Mouse (Mus musculus) heart, postnatal 0 days (tissue): ENCODE measurements around the gene Hsf2bp. TPM values are rescaled to one million over a fixed set of nuclear protein-coding genes. Genes with fewer than 3 reads are reported as not detected.
"Not testable (repeated sequence)": the region's sequence is repeated elsewhere in the genome, so short reads cannot be mapped to it uniquely, and the experiment has no call there.

Source experiments
- ATAC-seq: fragments of 200-750 bp; cut with Nextera tagmentation; 2 replicates; pipeline ENCODE4 v1.8.0; 2017; ENCODE audit warnings: low read depth, moderate number of reproducible peaks, moderate library complexity; ENCODE audit not compliant: insufficient read depth
- DNase-seq: peaks from one replicate; pipeline ENCODE4 v3.0.0-alpha.2; 2016; ENCODE audit warnings: low spot score
- H3K27ac ChIP-seq: fragments of 300-500 bp; sonication (generic); 2 replicates; pipeline ENCODE4 v1.5.1; 2014; ENCODE audit warnings: low read depth, mild to moderate bottlenecking
- H3K27me3 ChIP-seq: fragments of 300-500 bp; sonication (generic); 2 replicates; pipeline ENCODE4 v1.6.1; 2014; ENCODE audit warnings: low read length, mixed read lengths; ENCODE audit not compliant: control insufficient read depth, insufficient read depth
- H3K36me3 ChIP-seq: fragments of 300-500 bp; sonication (generic); replicated peaks from 2 replicates; pipeline ENCODE4 v1.6.1; 2014; ENCODE audit warnings: low read length, mixed read lengths; ENCODE audit not compliant: control insufficient read depth, insufficient read depth
- H3K4me1 ChIP-seq: fragments of 300-500 bp; sonication (generic); 2 replicates; pipeline ENCODE4 v1.6.1; 2014; ENCODE audit warnings: antibody characterized with exemption; ENCODE audit not compliant: control insufficient read depth, insufficient read depth
- H3K4me2 ChIP-seq: fragments of 300-500 bp; sonication (generic); 2 replicates; pipeline ENCODE4 v1.6.1; 2014; ENCODE audit warnings: low read depth, mild to moderate bottlenecking, low read length, moderate library complexity
- H3K4me3 ChIP-seq: fragments of 300-500 bp; sonication (generic); 2 replicates; pipeline ENCODE4 v1.5.1; 2014; ENCODE audit warnings: low read depth, low read length
- H3K9ac ChIP-seq: fragments of 300-500 bp; sonication (generic); replicated peaks from 2 replicates; pipeline ENCODE4 v1.6.1; 2014; ENCODE audit warnings: low read depth, low read length, mixed read lengths
- H3K9me3 ChIP-seq: fragments of 300-500 bp; sonication (generic); replicated peaks from 2 replicates; pipeline ENCODE4 v1.6.1; 2016; ENCODE audit warnings: low read length; ENCODE audit not compliant: control insufficient read depth
- CTCF ChIP-seq: IDR thresholded peaks from 2 replicates; pipeline ENCODE4 v1.5.1; 2016; ENCODE audit warnings: antibody characterized with exemption, control low read depth, low read depth
- EP300 ChIP-seq: IDR thresholded peaks from 2 replicates; pipeline ENCODE4 v1.6.1; 2016; ENCODE audit warnings: antibody characterized with exemption, low read depth
- WGBS: fragments of 180-500 bp; shearing (Covaris S2); extraction: QIAGEN DNeasy Blood & Tissue Kit; methylation state at CpG from one replicate; pipeline ENCODE4 v1.1.7; 2014; 5-methylcytosine and 5-hydroxymethylcytosine counted together
- polyA plus RNA-seq: library from polyadenylated mRNA; unstranded; fragments of >200 nt; fragmentation: Nextera tagmentation; extraction: Ambion mirVana; gene quantifications from 2 replicates; pipeline ENCODE4 v1.2.1, GENCODE M21; 2015
- total RNA-seq: library from RNA; depleted of rRNA; stranded (reverse); fragments of >200 nt; gene quantifications from 2 replicates; pipeline ENCODE4 v1.2.3, GENCODE M21; 2014; ENCODE audit warnings: low replicate concordance

Hsf2bp gene
- total and polyA plus RNA-seq, 2 experiments from 2014 or later, result 0.19 TPM; not detected in 1

DNA sequence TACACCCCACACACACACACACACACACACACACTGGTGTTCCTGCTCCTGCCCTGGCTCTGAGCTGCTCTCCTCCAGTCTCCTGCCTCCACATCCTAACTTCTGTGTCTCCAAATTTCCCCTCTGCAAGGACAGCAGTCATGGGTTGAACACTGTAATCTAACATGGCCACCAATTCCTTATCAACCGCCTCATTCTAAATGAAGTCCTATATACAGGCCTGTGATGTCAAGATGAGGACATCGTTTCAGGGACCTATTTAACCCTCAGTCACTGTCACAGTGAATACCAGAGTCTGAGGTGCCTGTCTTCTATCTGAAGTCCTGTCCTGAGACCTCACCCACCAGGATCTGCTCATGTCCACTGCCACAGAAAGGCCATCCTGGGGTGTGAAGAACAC, 32.7 kb upstream of the Hsf2bp start:
- Histone ChIP-seq H3K4me2 (no peak overlapping the region), H3K27ac (no peak overlapping the region), H3K36me3 (no peaks in the 10 kb centered on the region), H3K9ac (no peak overlapping the region), H3K4me1 (0 out of 2 replicates have a peak, but pooled peaks cover under 1% of the 10 kb centered on the region), H3K27me3 (no peaks in the 10 kb centered on the region), H3K4me3 (no peak overlapping the region), H3K9me3 (peaks cover 11% of the 10 kb centered on the region; the same call in 1 of the 2 replicates)
- TF ChIP-seq CTCF (no peak), EP300 (no peak)
- WGBS, result 72% methylated on average over 2 of the region's 2 CpGs
- DNase-seq (no peak), ATAC-seq (no peak)

DNA sequence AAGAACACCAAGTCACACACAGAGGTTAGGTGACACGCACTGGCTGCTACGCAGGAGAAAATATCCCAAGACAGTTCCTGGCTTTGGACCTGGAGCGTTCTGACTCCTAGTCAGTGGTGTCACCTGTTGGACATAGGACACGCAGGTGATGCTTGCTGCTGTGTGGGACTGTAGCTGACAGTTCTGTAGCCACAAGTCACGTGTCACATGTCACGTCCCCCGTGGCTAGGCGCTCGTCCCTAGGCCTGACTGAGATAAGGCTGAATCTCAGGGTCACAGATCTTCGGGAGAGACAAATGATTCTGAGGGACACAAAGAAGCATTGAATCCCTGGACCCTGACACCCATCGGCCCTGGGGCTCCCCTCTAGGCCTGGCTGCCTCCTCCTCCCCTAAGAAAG, 32.2 kb upstream of the Hsf2bp start:
- ATAC-seq, result no peak
- TF ChIP-seq EP300, result no peak
- no peak for DNase-seq
- peaks cover 11% of the 10 kb centered on the region; the same call in 1 of the 2 replicates for H3K9me3 ChIP-seq
- no peak overlapping the region for H3K27ac ChIP-seq
- H3K36me3 ChIP-seq, result no peaks in the 10 kb centered on the region
- H3K4me3 ChIP-seq, result no peak overlapping the region
- H3K4me1 ChIP-seq, result 0 out of 2 replicates have a peak, but pooled peaks cover 3% of the 10 kb centered on the region
- no peak overlapping the region for H3K9ac ChIP-seq
- 68% methylated on average over 11 of the region's 11 CpGs for WGBS
- H3K27me3 ChIP-seq, result no peaks in the 10 kb centered on the region
- no peak overlapping the region for H3K4me2 ChIP-seq

GRCm38 (mm10) chr17:32067541-32067940, 31.4 kb upstream of the Hsf2bp start:
- no peak overlapping the region for H3K27ac ChIP-seq
- H3K9ac ChIP-seq, result no peak overlapping the region
- no peak overlapping the region for H3K4me2 ChIP-seq
- H3K4me3 ChIP-seq, result no peak overlapping the region
- no peaks in the 10 kb centered on the region for H3K27me3 ChIP-seq
- H3K4me1 ChIP-seq, result 0 out of 2 replicates have a peak, but pooled peaks cover 3% of the 10 kb centered on the region
- H3K9me3 ChIP-seq, result peaks cover 11% of the 10 kb centered on the region; the same call in 1 of the 2 replicates
- DNase-seq, result no peak
- WGBS, result 55% methylated on average over 9 of the region's 9 CpGs
- H3K36me3 ChIP-seq, result no peaks in the 10 kb centered on the region
- no peak for TF ChIP-seq CTCF
- TF ChIP-seq EP300, result no peak
- ATAC-seq, result no peak

DNA sequence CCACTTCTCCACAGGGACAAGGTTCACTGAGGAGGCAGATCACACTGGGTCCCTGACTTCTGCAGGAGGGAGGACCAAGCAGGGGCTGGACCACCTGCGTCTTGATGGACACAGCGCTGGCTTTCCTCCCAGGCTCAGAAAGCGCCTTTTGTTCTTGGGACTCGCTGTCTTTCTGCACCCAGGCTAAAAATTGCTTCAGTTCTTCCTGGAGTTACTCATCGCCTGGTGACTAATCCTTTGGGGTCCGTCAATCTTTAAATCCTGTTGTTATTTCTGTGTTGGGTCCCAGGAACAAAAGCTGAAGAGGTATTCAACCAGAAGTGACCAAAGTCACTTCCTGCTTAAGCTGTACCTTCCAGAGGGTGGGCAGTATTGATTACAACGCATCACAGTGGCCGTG, 28.6 kb upstream of the Hsf2bp start:
- not testable (repeated sequence) for H3K27ac ChIP-seq, H3K9ac ChIP-seq, H3K4me1 ChIP-seq, H3K27me3 ChIP-seq, H3K4me2 ChIP-seq, ATAC-seq, DNase-seq, H3K9me3 ChIP-seq, H3K4me3 ChIP-seq
- peaks cover 18% of the 10 kb centered on the region for H3K36me3 ChIP-seq
- WGBS, result 43% methylated on average over 8 of the region's 8 CpGs

DNA sequence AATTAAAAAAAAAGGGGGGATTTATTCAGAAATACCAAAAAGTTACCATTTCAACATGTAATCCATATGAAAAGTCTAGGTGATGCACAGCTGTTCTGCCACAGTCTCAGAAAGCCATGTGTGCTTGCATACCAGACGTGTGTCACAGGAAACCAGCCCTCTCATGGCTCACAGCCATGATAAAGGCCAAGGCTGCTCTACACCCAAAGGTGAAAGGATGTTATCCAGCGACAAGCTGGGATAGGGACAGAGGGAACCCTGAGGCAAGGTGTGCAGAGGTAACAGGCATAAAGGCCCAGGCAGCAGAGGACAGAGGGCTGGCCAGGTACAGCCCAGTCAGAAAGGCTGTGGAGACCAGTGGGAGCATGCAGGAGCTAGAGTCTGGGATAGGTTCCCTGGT, 27.5 kb upstream of the Hsf2bp start:
- no peak for ATAC-seq
- Histone ChIP-seq H3K9ac (no peak overlapping the region), H3K4me1 (0 out of 2 replicates have a peak, but pooled peaks cover 3% of the 10 kb centered on the region), H3K36me3 (peaks cover 29% of the 10 kb centered on the region), H3K27ac (no peak overlapping the region), H3K4me3 (no peak overlapping the region), H3K27me3 (no peaks in the 10 kb centered on the region), H3K9me3 (no peaks in the 10 kb centered on the region), H3K4me2 (no peak overlapping the region)
- TF ChIP-seq EP300 (no peak), CTCF (no peak)
- WGBS, result 30% methylated on average over 2 of the region's 2 CpGs
- no peak for DNase-seq

GRCm38 (mm10) chr17:32061219-32061618, 25.1 kb upstream of the Hsf2bp start:
- Histone ChIP-seq H3K4me3 (no peak overlapping the region), H3K9ac (no peak overlapping the region), H3K27me3 (no peaks in the 10 kb centered on the region), H3K27ac (no peak overlapping the region), H3K4me2 (no peak overlapping the region), H3K4me1 (0 out of 2 replicates have a peak, but pooled peaks cover 3% of the 10 kb centered on the region), H3K9me3 (no peaks in the 10 kb centered on the region), H3K36me3 (peaks cover 53% of the 10 kb centered on the region)
- TF ChIP-seq CTCF, result no peak
- WGBS, result 96% methylated on average over 14 of the region's 14 CpGs
- no peak for ATAC-seq
- DNase-seq, result no peak
